Mouse (Mus musculus) cerebellum, adult 8-10 months (tissue): Measurements from ENCODE around the gene Mxra7.
"Not testable (repeated sequence)": the region's sequence is repeated elsewhere in the genome, so short reads cannot be mapped to it uniquely, and the experiment has no call there.

ENCODE experiments used
- DNase-seq: peaks from one replicate; pipeline ENCODE4 v3.0.0; 2022

The Mxra7 gene

DNA sequence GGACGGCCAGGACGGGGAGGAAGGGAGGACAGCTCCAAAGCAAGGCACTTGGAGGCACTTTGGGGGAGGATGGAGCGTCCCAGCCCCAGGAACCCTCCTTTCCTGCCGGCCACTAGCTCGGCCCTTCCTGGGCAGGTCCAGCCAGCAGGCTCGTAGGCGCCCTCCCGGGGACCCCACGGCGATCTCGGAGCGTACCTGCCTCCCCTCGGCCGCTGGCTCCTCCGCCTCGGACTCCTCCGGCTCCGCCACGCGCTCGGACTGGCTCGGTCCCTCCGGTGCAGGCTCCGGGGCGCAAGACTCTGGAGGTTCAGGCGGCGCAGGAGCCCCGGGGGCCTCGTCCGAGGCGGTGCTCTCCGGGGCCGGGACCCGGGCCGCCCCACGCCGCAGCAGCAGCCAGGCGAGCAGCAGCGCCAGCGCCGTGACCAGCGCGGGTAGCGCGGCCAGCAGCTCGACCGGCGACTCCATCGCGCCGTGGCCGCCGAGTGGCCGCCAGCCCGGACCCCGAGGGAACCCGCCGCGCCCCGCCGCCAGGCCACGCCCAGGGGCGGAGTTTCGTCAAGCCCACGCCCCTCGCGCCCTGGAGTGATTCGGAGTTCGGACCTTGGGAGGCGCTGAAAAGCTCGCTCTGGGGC lies at the start of gene Mxra7:
Gene Mxra7, minus strand, starts transcription at position 513 of the 632 bp plus-strand sequence.
- peak; percentile 75 for DNase-seq

GRCm38 (mm10) chr11:116873987-116874386 lies 46.1 kb upstream of the Mxra7 start:
- DNase-seq: no peak

- DNase-seq: no peak
These were observed 43.7 kb upstream of the Mxra7 start for GRCm38 (mm10) chr11:116871538-116871937.

DNA sequence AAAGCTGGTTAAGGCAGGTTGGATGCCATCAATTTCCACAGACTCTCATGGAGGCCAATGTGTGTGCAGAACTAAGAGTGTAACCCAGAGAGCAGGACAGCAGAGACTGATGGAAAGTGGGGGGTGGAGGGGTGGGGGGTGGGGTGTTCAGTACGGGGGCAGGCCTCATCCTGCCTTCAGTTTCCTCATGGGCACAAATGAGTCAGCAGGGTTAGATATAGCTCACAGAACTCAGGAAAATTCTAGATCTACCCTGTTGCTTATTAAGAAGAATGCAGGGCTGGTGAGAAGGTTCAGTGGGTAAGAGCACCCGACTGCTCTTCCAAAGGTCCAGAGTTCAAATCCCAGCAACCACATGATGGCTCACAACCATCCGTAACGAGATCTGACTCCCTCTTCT lies 41.8 kb upstream of the Mxra7 start:
- DNase-seq: no peak

DNA sequence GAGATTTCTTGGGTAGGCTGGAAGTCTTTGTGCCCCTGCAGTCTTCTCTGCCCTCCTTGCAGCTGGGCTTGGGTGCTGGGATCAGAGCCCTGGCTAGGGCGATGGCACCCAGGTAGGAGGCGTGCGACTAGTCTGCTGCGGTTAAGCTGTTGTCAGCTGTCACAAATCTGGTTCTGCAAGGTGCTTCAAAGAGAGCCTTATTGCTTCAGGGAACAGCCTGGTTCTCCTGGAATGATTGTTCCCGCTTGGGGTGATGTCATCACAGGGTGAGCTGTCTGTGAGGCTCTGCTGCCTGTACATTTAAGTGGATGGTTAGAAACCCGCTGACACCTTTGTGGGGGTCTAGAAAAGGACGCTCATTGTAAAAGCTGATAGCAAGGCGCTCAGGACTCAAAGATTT lies 41.4 kb upstream of the Mxra7 start:
- DNase-seq: no peak

- DNase-seq: no peak
These were observed 40.3 kb upstream of the Mxra7 start for GRCm38 (mm10) chr11:116868129-116868528.

- no peak for DNase-seq
These were observed 38.2 kb upstream of the Mxra7 start for GRCm38 (mm10) chr11:116865945-116866585.

- no peak for DNase-seq
These were observed 36.6 kb upstream of the Mxra7 start for GRCm38 (mm10) chr11:116864444-116864843.

GRCm38 (mm10) chr11:116857183-116857850 lies 29.5 kb upstream of the Mxra7 start:
- DNase-seq: no peak

DNA sequence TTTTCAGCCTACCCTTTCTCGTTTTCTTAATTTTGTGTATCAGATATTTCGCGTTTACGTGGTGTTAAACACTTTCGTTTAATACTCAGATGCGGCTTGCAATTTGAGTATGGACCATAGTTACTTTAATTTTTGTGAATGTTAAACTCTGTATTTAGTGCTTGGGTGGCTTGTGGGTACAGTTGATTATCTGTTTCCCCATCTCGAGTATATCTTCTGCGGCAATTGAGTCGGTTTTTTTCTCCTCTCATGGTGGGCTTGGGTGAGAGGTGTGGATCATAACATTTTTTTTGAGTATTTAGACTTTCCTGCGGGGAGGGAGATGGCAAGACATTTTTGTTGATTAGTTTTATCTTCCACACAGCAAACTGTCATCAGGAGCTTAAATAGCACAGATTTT lies 26.4 kb upstream of the Mxra7 start:
- no peak for DNase-seq

- peak; percentile 98 for DNase-seq
These were observed 25.7 kb upstream of the Mxra7 start for GRCm38 (mm10) chr11:116853512-116853928.

- peak; percentile 97 for DNase-seq
These were observed 25.2 kb upstream of the Mxra7 start, which contains the start of gene Srsf2 for GRCm38 (mm10) chr11:116852891-116853511. Gene Srsf2 (minus strand): TSS chr11:116853094.

GRCm38 (mm10) chr11:116852291-116852890 lies 24.5 kb upstream of the Mxra7 start, which contains the start of gene Mfsd11:
Gene Mfsd11 (plus strand): TSS chr11:116852440.
- peak; percentile 72 for DNase-seq

DNA sequence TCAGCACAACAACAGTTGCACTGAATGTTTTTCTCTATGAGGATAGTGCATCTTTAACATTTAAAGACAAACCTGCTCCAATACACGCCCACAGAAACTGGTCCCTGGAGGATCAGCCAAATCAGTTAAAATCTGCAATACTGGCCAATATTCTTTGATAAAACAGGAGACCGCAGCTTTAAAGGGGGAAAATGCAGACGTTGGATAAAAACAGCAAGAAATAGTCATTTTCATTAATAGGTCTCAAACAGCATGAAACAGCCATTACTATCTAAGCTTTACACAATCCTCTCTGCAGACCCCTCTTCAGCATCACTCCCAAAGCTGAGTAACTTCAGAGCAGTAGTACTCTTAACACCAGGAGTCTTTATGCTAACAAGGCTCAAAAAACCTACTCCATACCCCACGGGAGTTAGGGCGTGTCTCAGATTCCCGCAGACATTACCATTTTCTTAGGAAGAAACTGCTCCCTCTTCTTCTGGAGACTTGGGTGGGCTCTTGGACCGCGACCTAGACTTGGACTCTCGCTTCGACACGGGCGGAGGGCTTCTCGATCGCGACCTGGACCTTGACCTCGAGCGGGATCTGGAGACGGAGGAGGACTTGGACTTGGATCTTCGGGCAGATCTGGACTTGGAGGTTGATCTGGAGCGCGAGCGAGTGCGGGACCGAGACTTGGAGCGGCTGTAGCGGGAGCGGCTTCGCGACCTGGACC lies 23.9 kb upstream of the Mxra7 start:
- peak; percentile 50 for DNase-seq

DNA sequence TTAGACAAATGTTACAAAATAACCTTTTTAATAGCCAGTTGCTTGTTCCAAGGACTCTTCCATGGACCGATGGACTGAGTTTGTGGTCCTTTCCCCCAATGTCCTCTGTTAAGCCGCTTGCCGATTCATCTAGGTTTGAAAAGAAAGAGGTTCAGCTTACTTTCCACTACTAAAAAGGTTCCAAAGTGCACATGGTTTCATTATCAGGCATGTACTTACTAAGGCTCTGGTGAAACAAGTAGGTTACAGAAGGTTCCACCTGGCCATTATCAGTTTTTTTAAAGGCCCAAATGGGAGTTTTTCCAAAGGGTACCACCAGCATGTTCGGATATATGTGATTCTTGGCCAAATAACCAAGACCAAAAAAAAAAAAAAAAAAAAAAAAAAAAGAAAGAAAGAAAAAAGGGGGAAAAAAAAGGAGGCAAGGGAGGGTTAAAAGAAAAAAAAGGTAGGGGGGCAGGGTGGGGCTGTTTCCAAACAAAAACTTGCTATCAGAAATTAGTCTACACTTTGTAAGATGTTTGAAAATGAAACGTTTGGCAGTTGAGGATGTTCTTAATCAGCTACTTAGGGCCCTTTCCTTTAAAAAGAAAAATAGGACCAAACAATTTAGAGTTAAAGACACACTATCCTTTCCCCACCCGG lies 23.1 kb upstream of the Mxra7 start:
- DNase-seq: no peak

DNA sequence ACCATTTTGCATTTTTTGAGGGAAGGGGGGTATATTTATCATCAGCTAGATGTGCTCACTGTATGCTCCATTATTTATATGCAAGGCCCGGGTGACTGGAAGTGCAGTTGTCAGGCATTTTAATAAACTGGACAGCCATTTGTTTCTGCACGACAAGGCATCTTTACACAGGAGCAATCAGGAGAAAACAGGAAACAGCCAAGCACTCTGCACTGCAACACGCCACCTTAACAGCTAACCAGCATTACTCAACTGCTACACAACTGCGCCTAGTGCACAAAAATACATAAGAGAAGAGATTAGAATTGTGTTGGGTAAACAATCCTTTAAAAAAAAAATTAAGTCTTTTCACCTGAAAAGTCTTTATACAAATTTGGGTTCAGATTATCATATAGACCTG lies 22.2 kb upstream of the Mxra7 start:
- DNase-seq: no peak

- DNase-seq: no peak
These were observed 21.7 kb upstream of the Mxra7 start for GRCm38 (mm10) chr11:116849587-116849986.

GRCm38 (mm10) chr11:116848877-116849178 lies 21.0 kb upstream of the Mxra7 start:
- not testable (repeated sequence) for DNase-seq

DNA sequence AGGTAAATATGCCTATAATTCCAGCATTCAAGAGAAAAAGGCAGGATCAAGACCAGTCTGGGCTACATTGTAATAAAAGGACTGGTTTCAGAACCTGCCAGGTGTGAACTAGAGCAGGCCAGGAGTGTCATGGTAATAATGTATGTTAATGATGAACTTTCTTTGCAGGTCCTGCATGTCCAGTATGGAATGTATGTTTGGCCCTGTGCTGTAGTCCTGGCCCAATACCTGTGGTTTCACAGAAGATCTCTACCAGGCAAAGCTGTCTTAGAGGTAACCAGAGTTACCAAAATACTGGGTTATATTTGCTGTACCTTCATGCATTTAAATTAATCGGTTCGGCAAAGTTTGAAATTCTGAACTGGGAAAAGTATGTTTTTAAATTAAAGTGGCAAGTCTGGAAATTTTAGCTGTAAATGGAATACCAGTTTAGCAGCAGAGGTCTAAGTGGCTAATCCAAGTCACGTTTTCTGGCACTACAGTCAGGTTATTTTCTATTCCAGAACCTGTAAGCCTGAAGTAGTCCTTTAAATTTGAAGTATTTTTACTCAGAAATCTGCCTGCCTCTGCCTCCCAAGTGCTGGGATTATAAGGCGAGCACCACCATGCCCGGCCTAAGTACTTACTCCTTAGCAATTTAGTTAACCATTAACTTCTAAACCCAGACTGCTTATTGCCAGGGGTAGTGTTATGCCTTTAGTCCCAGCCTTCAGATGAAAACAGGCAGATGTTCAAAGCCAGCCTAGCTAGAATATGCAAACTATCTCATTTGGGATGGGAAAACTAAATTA lies 20.4 kb upstream of the Mxra7 start:
- no peak for DNase-seq

- no peak for DNase-seq
These were observed 19.6 kb upstream of the Mxra7 start for GRCm38 (mm10) chr11:116847187-116848085.
